Mouse (Mus musculus): ENCODE measurements at regions not wholly inside any gene's neighbourhood (a gene's known extent, or its start where the extent isn't known, plus 50 kb on each side); places are given as distances from the start of the nearest gene placed in this dataset.
"Not testable (repeated sequence)": the region's sequence is repeated elsewhere in the genome, so short reads cannot be mapped to it uniquely, and the experiment has no call there.

DNA sequence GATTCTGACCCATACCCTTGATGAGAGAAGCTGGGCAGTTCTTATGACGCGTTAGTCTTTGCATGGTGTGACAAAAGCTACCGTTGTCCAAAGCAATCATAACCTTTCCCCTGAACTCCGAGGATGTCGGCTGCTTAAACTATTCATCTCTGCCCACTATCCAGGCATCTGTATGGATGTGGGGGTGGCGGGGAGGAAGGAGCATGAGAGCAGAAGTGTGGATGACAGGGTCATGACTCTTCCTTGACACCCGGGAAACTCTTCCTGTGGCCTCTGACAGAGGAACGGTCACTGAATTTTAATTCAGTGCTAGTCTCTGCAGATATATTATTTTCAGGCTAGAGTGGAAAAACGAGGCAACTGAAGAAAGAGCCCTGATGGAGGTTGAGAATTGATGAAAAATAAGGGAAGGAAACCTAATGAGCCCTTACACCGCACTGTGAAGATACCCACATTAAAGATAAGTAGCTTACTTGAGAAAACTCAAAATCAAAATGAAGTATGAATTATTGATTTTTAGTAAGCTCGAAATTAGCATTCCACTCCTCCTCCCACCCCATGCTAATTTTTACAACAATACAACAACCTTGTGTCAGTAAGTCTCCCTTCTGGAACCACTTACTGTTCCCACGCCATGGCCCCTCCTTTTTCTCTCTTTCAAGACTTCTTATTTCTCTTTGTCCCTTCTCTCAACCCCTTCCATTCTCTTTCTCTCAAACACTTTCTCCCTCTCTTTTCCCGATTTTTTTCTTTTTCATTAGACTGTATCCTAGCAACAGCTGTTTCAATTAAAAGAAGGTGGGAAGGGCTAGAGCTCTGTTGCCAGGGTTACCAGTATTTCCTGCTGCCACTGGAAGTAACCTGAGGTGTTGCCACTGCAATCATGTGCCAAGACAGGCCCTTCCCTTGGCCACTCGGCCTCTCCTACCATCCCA lies 206.0 kb upstream of the Gap43 start:
- DNase-seq (ENCODE audit: low read depth, low spot score), result no peak

DNA sequence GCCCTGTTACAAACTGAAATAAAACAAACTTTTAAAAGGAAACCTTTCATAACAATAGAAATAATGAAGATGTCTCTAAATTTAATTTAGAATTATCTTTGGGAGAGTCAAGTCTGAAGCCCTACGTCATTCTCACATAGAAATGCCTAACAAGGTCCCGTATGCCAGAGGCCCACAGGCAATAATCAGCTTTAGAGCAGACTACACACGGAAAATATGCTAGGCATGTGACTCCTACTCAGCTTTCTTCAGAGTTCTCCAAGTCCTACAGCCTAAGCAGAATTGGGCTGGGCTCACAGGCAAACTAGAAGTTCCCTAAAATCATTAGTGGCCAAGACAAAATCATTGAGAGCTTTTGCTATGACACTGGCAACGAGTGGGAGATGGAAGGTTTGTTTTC lies 176.9 kb upstream of the Gap43 start:
- no peak for DNase-seq (ENCODE audit: low read depth, low spot score)

DNA sequence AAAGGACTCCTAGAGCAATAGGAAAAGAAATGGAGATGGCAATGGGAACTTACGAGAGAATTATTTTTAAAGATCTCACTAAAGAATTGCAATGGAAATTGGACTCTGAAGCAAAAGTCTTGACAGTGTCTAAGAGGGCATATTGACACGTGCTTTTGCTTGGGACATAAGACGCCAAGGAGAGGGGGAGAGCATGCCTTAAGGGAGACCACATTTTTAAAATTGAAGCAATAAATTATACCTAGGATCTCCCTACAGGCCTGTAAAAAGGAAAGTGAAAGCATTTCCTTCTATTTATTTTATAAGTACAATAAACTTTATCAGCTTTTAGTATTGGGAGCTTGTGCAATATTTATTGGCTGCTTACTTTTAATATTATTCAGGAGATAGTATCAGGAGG lies 175.5 kb upstream of the Gap43 start:
- no peak for DNase-seq (ENCODE audit: low read depth, low spot score)

DNA sequence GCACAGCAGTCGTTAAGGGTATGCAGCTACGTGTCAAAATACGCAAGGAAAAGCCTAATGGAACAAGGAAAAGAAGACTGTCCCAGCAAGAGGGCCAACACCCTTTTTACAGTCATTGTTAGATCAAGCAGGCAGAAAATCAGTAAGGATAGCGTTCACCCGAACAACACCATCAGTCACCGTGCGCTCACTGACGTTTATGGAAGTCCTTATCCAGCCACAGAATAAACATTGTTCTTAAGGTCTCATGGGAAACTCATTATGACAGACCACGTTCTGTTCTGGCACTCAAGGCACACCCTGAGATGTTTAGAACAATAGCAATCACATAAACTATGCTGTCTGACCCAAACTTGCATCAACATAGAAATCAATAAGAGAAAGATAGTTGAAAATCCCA lies 164.7 kb upstream of the Gap43 start:
- no peak for DNase-seq (ENCODE audit: low read depth, low spot score)

DNA sequence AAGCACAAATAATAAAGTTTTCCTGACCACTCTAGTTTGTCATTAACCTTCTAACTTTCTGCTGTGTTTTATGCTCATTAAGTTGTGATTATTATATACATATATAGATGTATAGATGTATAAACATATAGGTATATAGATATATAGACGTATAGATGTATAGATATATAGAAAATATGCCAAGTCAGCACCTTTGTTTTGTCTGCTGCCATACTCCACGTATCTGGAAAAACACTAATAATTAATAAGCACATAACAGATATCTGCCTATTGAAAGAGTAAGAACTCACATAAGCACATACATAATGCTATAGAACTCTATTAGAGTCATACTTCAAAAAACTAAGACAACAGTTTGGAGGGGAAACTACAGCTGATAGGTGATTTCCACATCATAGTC lies 161.3 kb upstream of the Gap43 start:
- no peak for DNase-seq (ENCODE audit: low read depth, low spot score)

DNA sequence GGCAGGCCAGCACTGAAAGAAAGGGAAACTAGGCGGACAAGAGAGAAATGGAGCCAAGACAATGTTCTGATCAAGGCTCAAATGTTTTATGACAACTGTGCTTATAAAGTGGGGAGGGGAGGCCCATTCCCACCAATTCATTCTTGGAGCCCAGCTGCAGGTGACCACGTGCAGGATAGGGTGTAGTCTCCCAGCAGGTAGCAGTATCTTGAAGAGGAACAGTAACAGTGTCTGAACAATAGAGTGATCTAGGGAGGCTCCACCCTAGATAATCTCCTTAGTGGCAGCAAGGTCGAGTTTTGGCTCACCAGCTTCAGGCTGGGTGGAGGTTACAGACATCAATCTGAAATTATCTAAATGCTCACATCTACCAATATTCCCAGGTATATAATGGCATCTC lies 160.7 kb upstream of the Gap43 start:
- DNase-seq (ENCODE audit: low read depth, low spot score), result not testable (repeated sequence)

DNA sequence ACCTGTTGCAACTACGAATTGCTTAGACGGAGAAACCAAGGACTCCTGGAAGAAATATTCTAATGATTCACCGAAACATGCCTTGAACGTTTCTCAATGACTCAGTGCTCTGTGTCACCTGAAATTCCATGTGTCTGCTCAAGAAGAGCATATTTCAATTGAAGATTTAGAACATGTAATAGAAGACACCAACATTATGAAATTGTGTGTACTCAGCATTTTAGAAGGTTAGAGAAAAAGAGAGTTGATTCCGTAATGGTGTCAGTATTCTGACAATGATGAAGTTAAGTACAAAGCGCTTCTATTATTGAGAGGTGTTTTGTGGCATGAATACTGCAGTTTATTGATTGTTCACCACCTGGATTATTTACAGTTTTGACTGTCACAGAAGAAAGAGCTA lies 159.1 kb upstream of the Gap43 start:
- no peak for DNase-seq (ENCODE audit: low read depth, low spot score)

DNA sequence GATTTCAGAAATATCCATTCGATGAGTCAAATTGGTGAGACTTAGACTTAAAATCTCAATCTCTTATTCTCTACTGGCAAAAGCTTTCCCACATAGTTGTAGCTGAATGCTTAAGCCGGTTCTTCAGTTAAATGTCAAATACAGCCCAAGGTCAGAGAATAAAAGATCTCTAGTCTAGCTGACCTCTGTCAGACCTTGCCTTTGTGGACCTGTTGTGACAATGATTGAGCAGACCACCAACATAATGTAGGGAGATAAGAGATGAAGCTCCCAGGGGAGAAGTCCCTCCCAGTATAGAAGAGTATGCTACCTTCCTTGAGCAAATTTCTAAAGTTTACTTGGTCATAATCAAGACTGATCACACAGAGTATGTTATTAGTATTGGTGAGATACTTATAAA lies 157.9 kb upstream of the Gap43 start:
- no peak for DNase-seq (ENCODE audit: low read depth, low spot score)

DNA sequence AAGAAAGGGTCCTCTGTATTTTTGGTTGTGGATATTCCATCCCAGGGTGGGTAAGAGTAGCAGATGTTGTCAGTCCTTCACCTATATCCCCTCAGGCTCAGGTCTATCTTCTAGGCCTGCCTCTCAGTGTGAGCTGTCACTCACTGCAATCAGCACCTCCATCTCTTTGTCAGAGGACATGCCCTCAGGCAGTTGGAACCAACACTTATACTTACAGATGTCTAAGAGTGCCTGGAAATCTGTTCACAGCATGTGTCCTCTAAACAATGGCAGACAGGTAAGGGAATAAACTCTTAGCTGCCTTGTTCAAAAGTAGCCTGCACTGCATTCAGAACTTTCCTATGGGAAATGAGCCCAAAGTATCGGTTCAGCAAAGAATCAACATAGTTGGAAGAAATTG lies 153.1 kb upstream of the Gap43 start:
- no peak for DNase-seq (ENCODE audit: low read depth, low spot score)

DNA sequence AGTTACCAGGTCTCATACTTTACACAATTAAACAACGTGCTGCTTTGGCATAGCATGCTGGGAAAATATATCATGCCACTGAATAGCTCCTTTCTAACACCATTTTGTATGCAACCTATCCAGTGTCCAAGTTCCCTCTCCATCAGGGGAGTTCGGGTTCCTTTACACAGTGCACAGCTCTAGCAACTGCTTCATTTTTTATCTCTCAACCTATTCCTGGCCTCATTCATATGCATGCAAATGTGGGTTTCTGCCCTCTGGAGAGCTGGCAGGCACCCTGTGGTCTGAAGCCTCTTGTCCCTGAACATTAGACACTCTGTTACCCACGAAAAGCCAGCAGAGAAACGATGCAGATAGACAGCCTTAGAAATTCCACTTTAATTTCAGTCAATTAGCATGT lies 148.3 kb upstream of the Gap43 start:
- DNase-seq (ENCODE audit: low read depth, low spot score), result no peak

DNA sequence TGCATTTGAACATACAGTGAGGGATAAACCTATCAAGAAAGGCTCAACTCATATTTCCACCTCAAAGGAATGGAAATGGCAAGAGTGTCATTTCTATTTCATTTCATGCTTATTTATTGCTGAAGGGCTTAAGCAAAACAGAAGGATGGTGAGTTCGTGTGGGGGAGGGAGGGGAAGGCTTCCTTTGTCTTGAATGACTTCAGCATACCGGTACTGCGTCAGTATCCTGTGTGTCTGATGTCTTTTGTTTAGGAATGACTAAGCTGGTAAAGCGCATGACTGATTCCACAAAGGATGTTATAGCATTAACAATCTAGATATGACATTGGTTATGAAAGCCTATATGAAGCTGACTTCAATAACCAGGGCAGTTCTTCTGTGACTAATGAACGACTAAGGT lies 139.5 kb upstream of the Gap43 start:
- DNase-seq (ENCODE audit: low read depth, low spot score), result no peak

DNA sequence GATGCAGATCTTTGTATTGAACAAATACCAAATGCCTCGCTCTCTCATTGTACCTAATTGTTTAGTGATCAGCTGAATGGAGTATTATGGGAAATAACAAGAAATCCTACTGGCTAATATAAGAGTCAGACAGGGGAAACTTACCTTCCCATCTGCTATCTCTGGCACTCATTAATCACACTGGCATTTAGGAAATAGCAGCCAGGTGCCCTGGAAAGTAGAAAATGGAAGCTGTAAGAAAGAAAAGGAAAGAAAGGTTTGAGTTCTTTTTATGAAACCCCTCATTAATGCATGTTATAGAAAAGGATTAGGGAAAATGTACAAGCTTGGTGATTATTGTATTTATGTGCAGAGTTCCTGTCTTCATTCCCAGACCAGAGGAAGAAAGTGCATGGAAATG lies 126.5 kb upstream of the Gap43 start:
- no peak for DNase-seq (ENCODE audit: low read depth, low spot score)

DNA sequence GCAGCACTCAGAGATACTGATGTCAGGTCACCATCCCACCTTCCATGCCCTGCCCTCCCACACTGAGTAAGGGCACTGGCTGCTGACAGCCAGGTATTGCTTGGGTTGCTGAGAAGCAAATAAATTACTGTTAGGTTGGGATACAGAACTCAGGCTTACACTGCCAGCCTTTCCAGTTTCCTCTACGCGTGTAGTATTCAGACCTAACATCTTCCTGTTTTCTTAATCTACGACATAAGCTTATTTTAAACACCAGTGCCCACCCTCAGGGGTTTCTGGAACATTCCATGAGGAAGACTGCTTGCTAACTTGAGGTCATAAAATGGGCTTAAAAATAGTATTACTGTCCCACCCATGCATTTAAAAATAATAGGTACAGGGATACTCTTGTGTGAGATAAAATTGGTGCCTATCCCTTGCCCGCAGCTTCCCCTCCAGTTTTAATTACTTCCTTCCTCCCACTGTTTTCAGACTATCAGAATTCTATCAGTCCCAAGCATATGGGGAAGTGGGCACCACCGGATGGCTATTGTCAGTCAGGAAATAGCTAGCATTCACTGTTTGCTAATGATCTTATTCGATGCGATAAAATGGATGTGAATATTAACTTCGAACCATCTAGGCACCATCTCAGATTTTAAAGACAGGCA lies 116.0 kb upstream of the Gap43 start:
- DNase-seq (ENCODE audit: low read depth, low spot score), result no peak

DNA sequence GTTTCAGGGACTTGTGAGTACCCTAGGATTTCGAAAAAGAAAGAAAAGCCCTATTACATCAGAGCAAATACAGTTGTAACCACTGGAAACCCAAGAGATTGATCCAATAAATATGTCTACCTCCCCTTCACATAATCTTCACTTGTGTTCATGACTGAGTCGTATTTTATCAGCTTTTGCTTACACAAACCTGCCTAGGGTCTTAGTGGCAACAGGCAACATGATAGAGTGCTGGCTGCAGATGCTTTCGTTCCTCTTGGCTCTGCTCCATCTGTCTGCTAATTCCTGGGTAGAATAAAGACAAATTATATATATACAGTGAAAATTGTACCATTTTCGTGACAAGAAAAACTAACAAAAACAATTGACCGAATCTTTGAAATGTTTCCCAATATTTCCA lies 112.9 kb upstream of the Gap43 start:
- no peak for DNase-seq (ENCODE audit: low read depth, low spot score)

DNA sequence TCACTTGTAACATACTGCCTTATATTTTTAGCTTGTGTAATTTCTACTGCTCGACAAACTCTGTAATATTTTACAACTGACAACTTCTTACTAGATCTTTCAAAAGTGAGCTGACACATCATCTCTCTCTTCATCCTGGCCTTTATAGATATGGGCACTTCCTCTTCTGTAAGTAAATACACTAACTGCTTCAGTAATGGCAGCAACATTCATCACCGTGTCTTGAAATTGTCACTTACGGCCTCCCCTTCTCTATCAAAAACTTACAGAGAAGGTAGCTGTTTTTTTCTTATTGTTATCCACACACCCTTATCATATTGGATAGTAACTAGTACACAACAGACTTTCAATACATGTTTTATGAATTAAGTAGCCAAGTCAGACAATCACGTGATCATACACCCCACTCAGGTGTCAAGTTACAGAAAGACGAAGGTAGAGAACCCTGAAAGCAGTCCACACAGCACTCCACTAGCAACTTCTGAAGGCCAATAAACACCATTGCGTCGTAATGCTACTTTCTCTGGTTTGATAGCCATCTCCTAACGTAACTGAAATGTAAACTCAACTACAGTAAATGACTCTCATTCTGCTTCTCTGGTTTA lies 109.5 kb upstream of the Gap43 start:
- DNase-seq (ENCODE audit: low read depth, low spot score), result no peak

DNA sequence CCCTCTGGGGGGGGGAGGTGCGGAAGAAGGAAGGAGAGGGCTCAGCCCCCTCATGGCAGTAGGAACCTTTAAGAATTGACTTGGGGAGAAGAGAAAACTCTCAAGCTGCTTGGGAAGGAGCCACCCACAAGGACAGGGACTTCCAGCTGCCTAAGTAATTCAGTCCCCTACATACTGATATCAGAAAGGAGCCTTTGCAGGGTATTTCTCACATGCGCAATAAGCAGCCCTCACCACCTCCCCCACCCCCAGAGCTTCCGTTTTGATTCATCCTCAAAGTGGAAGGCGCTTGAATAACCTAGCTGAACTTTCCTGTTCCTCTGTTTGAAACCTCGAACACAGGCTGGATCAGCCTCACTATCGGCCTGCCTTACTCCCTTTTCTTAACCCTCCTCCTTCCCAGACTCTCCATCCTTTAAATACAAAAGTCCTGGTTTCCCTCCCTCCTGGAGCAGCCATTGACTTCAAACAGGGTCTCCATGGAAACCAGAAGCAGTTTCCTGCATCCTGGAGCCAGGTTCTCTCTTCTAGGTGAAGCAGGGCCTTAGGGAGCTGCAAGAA lies 104.5 kb upstream of the Gap43 start:
- peak; percentile 73 for DNase-seq (ENCODE audit: low read depth, low spot score)

DNA sequence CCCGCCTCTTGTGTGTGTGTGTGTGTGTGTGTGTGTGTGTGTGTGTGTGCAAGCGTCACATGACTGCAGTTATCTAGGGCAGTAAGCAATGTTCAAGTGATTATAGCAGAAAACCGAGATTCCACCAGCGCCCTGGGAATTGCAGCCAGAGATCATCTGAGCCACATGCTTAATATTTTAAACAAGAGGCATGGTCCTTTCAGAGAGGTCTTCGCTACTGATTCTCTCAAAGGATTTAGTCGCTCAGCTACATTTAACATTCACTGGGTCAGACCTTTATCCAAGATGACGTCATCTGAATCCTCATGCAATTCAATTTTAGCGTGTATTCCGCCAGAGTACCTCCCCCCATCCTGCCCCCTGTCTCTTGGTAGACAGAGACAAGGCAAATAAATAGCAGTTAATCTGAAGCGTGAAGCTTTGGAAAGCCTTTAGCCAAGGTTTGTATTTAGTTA lies 104.0 kb upstream of the Gap43 start:
- DNase-seq (ENCODE audit: low read depth, low spot score), result no peak

DNA sequence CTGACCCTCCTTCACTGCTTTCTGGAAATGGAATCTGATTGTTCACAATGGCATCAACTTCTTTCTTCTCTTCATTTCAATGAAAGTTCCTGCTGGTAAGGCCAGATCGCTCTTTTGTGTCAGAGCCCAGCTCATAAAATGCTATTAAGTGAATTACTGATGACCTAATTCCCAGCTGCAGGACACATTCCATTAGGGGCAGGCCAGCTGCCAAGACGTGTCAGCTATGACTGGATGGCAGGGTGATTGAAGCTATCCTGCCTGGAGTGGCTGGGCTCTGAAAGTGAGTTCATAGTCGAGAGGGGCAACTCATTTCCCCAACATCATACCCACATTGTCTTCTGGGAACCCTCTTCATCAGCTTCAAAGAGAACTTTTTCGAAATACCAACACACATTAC lies 100.4 kb upstream of the Gap43 start:
- no peak for DNase-seq (ENCODE audit: low read depth, low spot score)

DNA sequence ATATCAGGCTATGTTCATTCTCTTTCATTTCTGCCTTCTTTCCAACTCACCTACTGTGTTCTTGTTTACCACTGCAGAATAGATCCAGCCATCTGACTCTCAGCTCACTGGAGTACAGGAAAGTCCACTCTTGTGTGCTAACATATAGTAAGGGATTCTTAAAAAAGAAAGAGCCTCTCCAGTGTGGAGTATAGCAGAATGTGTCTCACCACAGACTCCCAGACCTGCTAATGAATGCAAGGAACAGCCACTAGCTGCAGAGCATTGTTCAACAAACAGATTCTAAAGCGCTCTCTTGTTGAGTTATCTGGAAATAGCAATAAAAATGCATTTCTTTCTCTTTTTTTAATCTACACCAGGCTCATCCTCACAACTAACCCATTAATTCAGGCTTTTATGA lies 91.1 kb upstream of the Gap43 start:
- no peak for DNase-seq (ENCODE audit: low read depth, low spot score)

DNA sequence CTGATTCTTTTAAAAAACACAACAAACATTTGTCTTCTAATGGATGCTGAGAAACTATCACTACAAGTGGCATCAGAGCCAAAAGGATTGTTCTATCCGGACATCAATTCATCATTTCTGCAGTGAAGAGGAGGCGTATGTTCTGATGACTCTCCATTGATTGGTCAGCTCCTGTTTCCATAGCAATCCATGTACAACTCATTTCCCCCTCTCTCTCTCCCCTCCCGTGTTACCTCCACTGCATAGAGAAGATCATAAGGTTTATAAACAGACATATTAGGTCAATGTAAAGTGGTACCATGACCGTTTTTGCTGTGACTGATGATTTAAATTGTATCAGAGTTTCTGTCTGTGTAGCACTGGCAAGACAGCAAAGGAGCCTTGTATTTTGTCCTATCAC lies 76.2 kb upstream of the Gap43 start:
- no peak for DNase-seq (ENCODE audit: low read depth, low spot score)

DNA sequence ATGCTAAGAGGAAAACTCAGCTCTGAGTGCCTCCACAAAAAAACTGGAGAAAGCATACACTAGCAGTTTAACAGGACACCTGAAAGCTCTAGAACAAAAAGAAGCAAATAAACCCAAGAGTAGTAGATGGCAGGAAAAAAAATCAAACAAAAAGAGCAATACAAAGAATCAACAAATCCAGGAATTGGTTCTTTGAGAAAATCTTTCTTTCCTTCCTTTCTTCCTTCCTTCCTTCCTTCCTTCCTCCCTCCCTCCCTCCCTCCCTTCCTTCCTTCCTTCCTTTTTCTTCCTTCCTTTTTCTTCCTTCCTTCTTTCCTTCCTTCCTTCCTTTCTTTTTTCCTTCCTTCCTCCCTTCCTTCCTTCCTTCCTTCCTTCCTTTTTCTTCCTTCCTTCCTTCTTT lies 71.6 kb upstream of the Gap43 start:
- not testable (repeated sequence) for DNase-seq (ENCODE audit: low read depth, low spot score)

DNA sequence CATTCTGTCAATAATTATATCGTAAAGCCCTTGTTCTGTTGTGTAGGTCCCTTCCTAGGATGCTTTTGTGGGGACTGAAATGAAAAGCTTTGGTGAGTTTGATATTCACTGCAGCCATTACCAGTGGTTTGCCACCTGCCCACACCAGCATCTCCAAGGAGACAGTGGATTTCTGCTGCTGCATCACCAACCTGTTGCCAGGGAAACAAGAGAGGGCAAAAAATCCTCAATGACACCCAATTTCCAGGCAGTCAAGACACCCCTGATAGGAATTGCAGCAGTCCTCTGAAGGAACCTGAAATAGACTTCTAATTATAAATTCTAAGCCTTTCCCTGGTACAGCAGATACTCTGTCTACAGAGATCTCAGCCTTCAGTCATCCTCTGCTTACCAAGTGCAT lies 56.1 kb upstream of the Gap43 start:
- DNase-seq (ENCODE audit: low read depth, low spot score), result peak; percentile 39

Measured in telencephalon, adult 2 months (tissue).